Mouse (Mus musculus) forebrain, postnatal 0 days (tissue): Measurements from ENCODE around the gene Ormdl2. TPM values are rescaled to one million over a fixed set of nuclear protein-coding genes. Genes with fewer than 3 reads are reported as not detected.
A peak's percentile ranks its signal among the peaks of the same experiment; 100 is the strongest.
"Not testable (repeated sequence)": the region's sequence is repeated elsewhere in the genome, so short reads cannot be mapped to it uniquely, and the experiment has no call there.

Experiments
- ATAC-seq: fragments of 200-750 bp; cut with Nextera tagmentation; 2 replicates; pipeline ENCODE4 v1.8.0; 2017; ENCODE audit warnings: mild to moderate bottlenecking, moderate library complexity
- DNase-seq: peaks from one replicate; pipeline ENCODE4 v3.0.0-alpha.2; 2015
- H3K27ac ChIP-seq: fragments of 300-500 bp; sonication (generic); 2 replicates; pipeline ENCODE4 v1.5.1; 2014; ENCODE audit warnings: low read depth, mild to moderate bottlenecking, antibody characterized with exemption, low read length, moderate library complexity, mixed read lengths
- H3K27me3 ChIP-seq: fragments of 300-500 bp; sonication (generic); 2 replicates; pipeline ENCODE4 v1.6.1; 2014; ENCODE audit warnings: mild to moderate bottlenecking, low read length, mixed read lengths; ENCODE audit not compliant: insufficient read depth
- H3K36me3 ChIP-seq: fragments of 300-500 bp; sonication (generic); 2 replicates; pipeline ENCODE4 v1.6.1; 2014; ENCODE audit warnings: mild to moderate bottlenecking, moderate library complexity; ENCODE audit not compliant: insufficient read depth
- H3K4me1 ChIP-seq: fragments of 300-500 bp; sonication (generic); 2 replicates; pipeline ENCODE4 v1.6.1; 2014; ENCODE audit warnings: antibody characterized with exemption; ENCODE audit not compliant: insufficient read depth
- H3K4me2 ChIP-seq: fragments of 300-500 bp; sonication (generic); 2 replicates; pipeline ENCODE4 v1.6.1; 2014; ENCODE audit warnings: low read depth, mild to moderate bottlenecking, moderate library complexity
- H3K4me3 ChIP-seq: fragments of 300-500 bp; sonication (generic); 2 replicates; pipeline ENCODE4 v1.5.1; 2014; ENCODE audit warnings: low read depth, low read length, mixed read lengths
- H3K9ac ChIP-seq: fragments of 300-500 bp; sonication (generic); 2 replicates; pipeline ENCODE4 v1.6.1; 2014; ENCODE audit warnings: mild to moderate bottlenecking
- H3K9me3 ChIP-seq: fragments of 300-500 bp; sonication (generic); 2 replicates; pipeline ENCODE4 v1.6.1; 2016; ENCODE audit warnings: low read length
- CTCF ChIP-seq: sonication (generic); IDR thresholded peaks from 2 replicates; pipeline ENCODE4 v1.5.1; 2016; ENCODE audit warnings: antibody characterized with exemption, control low read depth, low read depth
- WGBS: fragments of 180-500 bp; shearing (Covaris S2); extraction: QIAGEN DNeasy Blood & Tissue Kit; methylation state at CpG from one replicate; pipeline ENCODE4 v1.1.7; 2014; 5-methylcytosine and 5-hydroxymethylcytosine counted together
- polyA plus RNA-seq: library from polyadenylated mRNA; unstranded; fragments of >200 nt; fragmentation: Nextera tagmentation; extraction: Ambion mirVana; gene quantifications from 2 replicates; pipeline ENCODE4 v1.2.1, GENCODE M21; 2015
- total RNA-seq: library from RNA; depleted of rRNA; stranded (reverse); fragments of >200 nt; gene quantifications from 2 replicates; pipeline ENCODE4 v1.2.3, GENCODE M21; 2014

The Ormdl2 gene
- total and polyA plus RNA-seq, 2 experiments from 2014 or later, result 8.3 to 16.1 TPM

- Histone ChIP-seq H3K9me3 (no peaks in the 10 kb centered on the region), H3K4me1 (no peaks in the 10 kb centered on the region), H3K27ac (no peak overlapping the region), H3K9ac (no peak overlapping the region), H3K27me3 (no peaks in the 10 kb centered on the region), H3K4me2 (no peak overlapping the region), H3K4me3 (no peak overlapping the region), H3K36me3 (peaks cover 27% of the 10 kb centered on the region)
- TF ChIP-seq CTCF, result no peak
- WGBS, result 98% methylated on average over 4 of the region's 4 CpGs
- no peak for DNase-seq
- ATAC-seq, result no peak
Measured at GRCm38 (mm10) chr10:128846664-128847063, 25.2 kb upstream of the Ormdl2 start.

- Histone ChIP-seq H3K27me3 (no peaks in the 10 kb centered on the region), H3K4me1 (no peaks in the 10 kb centered on the region), H3K4me3 (no peak overlapping the region), H3K4me2 (no peak overlapping the region), H3K27ac (no peak overlapping the region), H3K9ac (no peak overlapping the region), H3K36me3 (peaks cover 37% of the 10 kb centered on the region), H3K9me3 (no peaks in the 10 kb centered on the region)
- DNase-seq, result peak; percentile 43
- WGBS, result 38% methylated on average over 2 of the region's 2 CpGs
- peak; percentile 65 for TF ChIP-seq CTCF
- ATAC-seq, result no peak
Measured at GRCm38 (mm10) chr10:128845516-128845915, 24.1 kb upstream of the Ormdl2 start.

GRCm38 (mm10) chr10:128843260-128843659, 21.8 kb upstream of the Ormdl2 start:
- Histone ChIP-seq H3K9me3 (no peaks in the 10 kb centered on the region), H3K36me3 (peaks cover 27% of the 10 kb centered on the region), H3K4me3 (no peak overlapping the region), H3K4me1 (no peaks in the 10 kb centered on the region), H3K4me2 (no peak overlapping the region), H3K9ac (no peak overlapping the region), H3K27me3 (no peaks in the 10 kb centered on the region), H3K27ac (no peak overlapping the region)
- no peak for TF ChIP-seq CTCF
- DNase-seq (no peak), ATAC-seq (no peak)
- 95% methylated on average over 5 of the region's 5 CpGs for WGBS

- Histone ChIP-seq H3K4me2 (no peak overlapping the region), H3K27me3 (no peaks in the 10 kb centered on the region), H3K9me3 (no peaks in the 10 kb centered on the region), H3K4me3 (no peak overlapping the region), H3K27ac (no peak overlapping the region), H3K4me1 (no peaks in the 10 kb centered on the region), H3K9ac (no peak overlapping the region), H3K36me3 (peaks cover 31% of the 10 kb centered on the region)
- ATAC-seq, result no peak
- no peak for DNase-seq
- TF ChIP-seq CTCF, result no peak
Measured at GRCm38 (mm10) chr10:128840612-128841011, 19.2 kb upstream of the Ormdl2 start.

- H3K27me3 ChIP-seq, result no peaks in the 10 kb centered on the region
- no peak for DNase-seq
- H3K4me2 ChIP-seq, result no peak overlapping the region
- H3K9ac ChIP-seq, result no peak overlapping the region
- peaks cover 27% of the 10 kb centered on the region for H3K36me3 ChIP-seq
- H3K9me3 ChIP-seq, result no peaks in the 10 kb centered on the region
- H3K4me1 ChIP-seq, result no peaks in the 10 kb centered on the region
- no peak for TF ChIP-seq CTCF
- no peak overlapping the region for H3K27ac ChIP-seq
- ATAC-seq, result no peak
- no peak overlapping the region for H3K4me3 ChIP-seq
Measured at GRCm38 (mm10) chr10:128839434-128839833, 18.0 kb upstream of the Ormdl2 start.

- no peak overlapping the region for H3K4me2 ChIP-seq
- ATAC-seq (no peak), DNase-seq (no peak)
- no peaks in the 10 kb centered on the region for H3K9me3 ChIP-seq
- H3K4me1 ChIP-seq, result no peaks in the 10 kb centered on the region
- no peaks in the 10 kb centered on the region for H3K27me3 ChIP-seq
- no peak overlapping the region for H3K9ac ChIP-seq
- H3K27ac ChIP-seq, result no peak overlapping the region
- no peak for TF ChIP-seq CTCF
- H3K36me3 ChIP-seq, result peaks cover 35% of the 10 kb centered on the region
- H3K4me3 ChIP-seq, result no peak overlapping the region
Measured at GRCm38 (mm10) chr10:128837400-128837799, 16.0 kb upstream of the Ormdl2 start.

GRCm38 (mm10) chr10:128823821-128824220, 2.4 kb upstream of the Ormdl2 start:
- WGBS, result 98% methylated on average over 9 of the region's 9 CpGs
- ATAC-seq, result no peak

GRCm38 (mm10) chr10:128823087-128823486, 1.6 kb upstream of the Ormdl2 start:
- WGBS, result 82% methylated on average over 4 of the region's 4 CpGs
- H3K4me2 ChIP-seq, result peak overlapping the region; percentile 74; the same call in 1 of the 2 replicates
- H3K4me1 ChIP-seq, result peaks cover 12% of the 10 kb centered on the region
- not testable (repeated sequence) for ATAC-seq, H3K27me3 ChIP-seq, H3K9me3 ChIP-seq, DNase-seq, H3K27ac ChIP-seq, H3K4me3 ChIP-seq, H3K9ac ChIP-seq
- H3K36me3 ChIP-seq, result peaks cover 18% of the 10 kb centered on the region

More at GRCm38 (mm10) chr10:128823821-128824220, 2.4 kb upstream of the Ormdl2 start:
- DNase-seq, result no peak
- H3K27ac ChIP-seq, result no peak overlapping the region
- H3K4me2 ChIP-seq, result no peak overlapping the region
- peaks cover 12% of the 10 kb centered on the region for H3K4me1 ChIP-seq
- no peak overlapping the region for H3K4me3 ChIP-seq
- no peaks in the 10 kb centered on the region for H3K9me3 ChIP-seq
- no peak for TF ChIP-seq CTCF
- H3K9ac ChIP-seq, result no peak overlapping the region
- H3K27me3 ChIP-seq, result no peaks in the 10 kb centered on the region
- H3K36me3 ChIP-seq, result peaks cover 13% of the 10 kb centered on the region
